In the genomic region with DNA sequence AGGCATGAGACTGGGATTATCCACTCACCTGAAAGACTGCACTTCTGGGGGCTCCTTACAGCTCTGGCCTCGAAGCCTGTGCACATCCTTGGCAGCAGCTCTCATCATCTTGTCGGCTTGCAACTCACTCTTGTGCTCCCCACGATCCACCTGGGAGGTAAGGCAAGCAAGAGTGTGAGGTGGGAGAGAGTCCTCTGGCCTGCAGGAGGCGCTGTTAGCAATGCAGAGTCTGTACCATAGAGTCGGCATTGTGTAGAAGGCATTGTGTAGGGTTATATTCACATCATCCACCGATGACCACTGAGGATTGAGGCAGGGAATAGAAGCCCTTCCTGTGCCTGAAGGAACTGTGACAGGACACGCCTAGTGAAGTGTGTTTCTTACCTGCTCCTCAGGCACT, we compare ENCODE assay signal across 13 mouse cellular contexts. TPM values are rescaled to one million over a fixed set of nuclear protein-coding genes. Genes with fewer than 3 reads are reported as not detected.
DNase-seq lines count a peak whose midpoint lies in the region; ATAC-seq and TF ChIP-seq lines count a peak whose summit lies in the region.
"Had no signal": no experiment of that assay in that cellular context is flagged by ENCODE, and none has a peak within 500 bp of the region (broad histone marks: within the 10 kb centered on the region; RNA-seq: fewer than 3 reads in every experiment).

No protein-coding gene starts in this region.

- WGBS in forebrain, postnatal 0 days, result 82% methylated on average over 7 of the region's 7 CpGs
- WGBS in forebrain, embryonic 16.5 days, result 84% methylated on average over 7 of the region's 7 CpGs
- WGBS in lung, adult 2 months, result 78% methylated on average over 7 of the region's 7 CpGs

- no peak overlapping the region for H3K4me3 ChIP-seq in forebrain, postnatal 0 days (ENCODE audit: low read depth, low read length)
- no peak overlapping the region for H3K4me3 ChIP-seq in forebrain, embryonic 16.5 days (replicated peaks; ENCODE audit: low read length)
- no peak overlapping the region for H3K4me3 ChIP-seq in lung, adult 2 months (replicated peaks; ENCODE audit: extremely low read depth, low read depth, low read length)
- no peak overlapping the region for H3K4me3 ChIP-seq in CH12.LX (replicated peaks in 1 of 3; ENCODE audit: low read depth in 2 of 3, low read length in 2 of 3, poor library complexity in 1 of 3)
- H3K4me3 ChIP-seq in embryonic fibroblast, embryonic 13.5 days (ENCODE audit: insufficient read depth, low read length), result no peak overlapping the region
- H3K4me3 ChIP-seq: erythroblast, embryonic 14.5 days; hindbrain, embryonic 15.5 days; stomach, embryonic 15.5 days had no signal

- dilution Hi-C loops in CH12.LX (cut with MboI; ENCODE audit: extremely low pct_ligation_motif_present, extremely low pct_unique_long_range_greater_than_20kb, low sequenced_read_pairs), result no loop called here

- no peaks in the 10 kb centered on the region for H3K27me3 ChIP-seq in forebrain, postnatal 0 days (ENCODE audit: insufficient read depth, low read length)
- H3K27me3 ChIP-seq in forebrain, embryonic 16.5 days (replicated peaks; ENCODE audit: control insufficient read depth, insufficient read depth, low read length), result no peaks in the 10 kb centered on the region
- no peaks in the 10 kb centered on the region for H3K27me3 ChIP-seq in CH12.LX (replicated peaks)
- H3K27me3 ChIP-seq: hindbrain, embryonic 15.5 days; stomach, embryonic 15.5 days had no signal

- no peak for TF ChIP-seq EP300 in CH12.LX (IDR thresholded peaks at IDR 0.05; ENCODE audit: low read length)

- in situ Hi-C loops in CH12.LX (cut with MboI; ENCODE audit: low pct_ligation_motif_present, low pct_unique_long_range_greater_than_20kb, low sequenced_read_pairs), result loop anchor here (10.0 to 25.0 kb wide), 2 partner anchors 145 to 1003 kb away; partner anchors contain the start of gene Spdl1

- TF ChIP-seq CTCF in forebrain, postnatal 0 days (IDR thresholded peaks at IDR 0.05; ENCODE audit: low read depth), result peak; percentile 59
- peak; percentile 27; the same call in 1 of the 2 replicates for TF ChIP-seq CTCF in lung, adult 2 months (IDR thresholded peaks at IDR 0.05; ENCODE audit: insufficient read depth, low read length)
- TF ChIP-seq CTCF in CH12.LX (conservative IDR thresholded peaks at IDR 0.05 in 1 of 2, IDR thresholded peaks at IDR 0.05 in 1 of 2; ENCODE audit: low read depth in 2 of 2, low read length in 2 of 2), result peak; percentile 61 to 62
- peak; percentile 28; the same call in 1 of the 2 replicates for TF ChIP-seq CTCF in embryonic fibroblast, embryonic 13.5 days (IDR thresholded peaks at IDR 0.05; ENCODE audit: borderline replicate concordance, insufficient read depth, low read length)

- no peak; the same call in 1 of the 2 replicates for TF ChIP-seq RAD21 in CH12.LX (IDR thresholded peaks at IDR 0.05; ENCODE audit: low read depth, low read length)

- ATAC-seq in forebrain, postnatal 0 days, result no peak
- ATAC-seq in forebrain, embryonic 16.5 days, result no peak
- no peak for ATAC-seq in granulocyte monocyte progenitor cell, adult 5-6 weeks (replicated peaks; ENCODE audit: poor library complexity, severe bottlenecking)

- intact Hi-C loops in gastrocnemius, postnatal 14 days (cut with DNase I; ENCODE audit: low total_unique reads), result no loop called here

- H3K79me2 ChIP-seq in CH12.LX (replicated peaks; ENCODE audit: control insufficient read depth, extremely low read depth, insufficient read depth, poor library complexity, severe bottlenecking), result no peaks in the 10 kb centered on the region

- no peak overlapping the region for H3K9ac ChIP-seq in forebrain, postnatal 0 days
- H3K9ac ChIP-seq in forebrain, embryonic 16.5 days (replicated peaks; ENCODE audit: low read depth, low read length), result no peak overlapping the region
- H3K9ac ChIP-seq in CH12.LX (ENCODE audit: insufficient read depth, low read depth), result no peak overlapping the region
- H3K9ac ChIP-seq: hindbrain, embryonic 15.5 days; stomach, embryonic 15.5 days had no signal

- H3K36me3 ChIP-seq in forebrain, postnatal 0 days (ENCODE audit: insufficient read depth), result peaks cover 21% of the 10 kb centered on the region
- peaks cover 5% of the 10 kb centered on the region; the same call in 1 of the 2 replicates for H3K36me3 ChIP-seq in forebrain, embryonic 16.5 days (ENCODE audit: control insufficient read depth, insufficient read depth)
- H3K36me3 ChIP-seq in CH12.LX (replicated peaks in 1 of 2; ENCODE audit: control insufficient read depth in 1 of 2, insufficient read depth in 1 of 2, low read length in 1 of 2), result peaks cover 0 to 35% of the 10 kb centered on the region in 2 experiments
- H3K36me3 ChIP-seq: stomach, embryonic 15.5 days had no signal

- H3K9me3 ChIP-seq in forebrain, postnatal 0 days (ENCODE audit: low read length), result no peaks in the 10 kb centered on the region
- no peaks in the 10 kb centered on the region for H3K9me3 ChIP-seq in forebrain, embryonic 16.5 days (ENCODE audit: control insufficient read depth, low read length)
- no peaks in the 10 kb centered on the region for H3K9me3 ChIP-seq in CH12.LX (replicated peaks; ENCODE audit: low read length)
- H3K9me3 ChIP-seq: hindbrain, embryonic 15.5 days; stomach, embryonic 15.5 days had no signal

- no peaks in the 10 kb centered on the region for H3K4me1 ChIP-seq in forebrain, postnatal 0 days (ENCODE audit: insufficient read depth)
- no peaks in the 10 kb centered on the region for H3K4me1 ChIP-seq in forebrain, embryonic 16.5 days (replicated peaks; ENCODE audit: control insufficient read depth, insufficient read depth, low read length)
- 0 out of 2 replicates have a peak, but pooled peaks cover 2% of the 10 kb centered on the region for H3K4me1 ChIP-seq in lung, adult 2 months (ENCODE audit: control insufficient read depth, insufficient read depth, low read length)
- H3K4me1 ChIP-seq in CH12.LX (ENCODE audit: control insufficient read depth in 1 of 2, insufficient read depth in 2 of 2), result peaks cover 10 to 27% of the 10 kb centered on the region in 2 experiments
- peaks cover 8% of the 10 kb centered on the region for H3K4me1 ChIP-seq in embryonic fibroblast, embryonic 13.5 days (ENCODE audit: control insufficient read depth, insufficient read depth, low read length)
- H3K4me1 ChIP-seq: stomach, embryonic 15.5 days had no signal

- no peak for DNase-seq in forebrain, postnatal 0 days
- DNase-seq in lung, adult 2 months, result no peak
- no peak for DNase-seq in lung, postnatal 14 days
- peak; percentile 41 for DNase-seq in CH12.LX (ENCODE audit: extremely low read depth)
- DNase-seq in gastrocnemius, postnatal 14 days, result no peak
- DNase-seq: gastrocnemius, postnatal 25 days; lung, postnatal 4 days had no signal

- H3K4me2 ChIP-seq in forebrain, postnatal 0 days (ENCODE audit: low read depth), result no peak overlapping the region
- H3K4me2 ChIP-seq in forebrain, embryonic 16.5 days (ENCODE audit: low read length), result no peak overlapping the region
- no peak overlapping the region for H3K4me2 ChIP-seq in CH12.LX (ENCODE audit: insufficient read depth, low read depth, poor library complexity, severe bottlenecking)
- H3K4me2 ChIP-seq: hindbrain, embryonic 15.5 days; stomach, embryonic 15.5 days had no signal

- no peak for TF ChIP-seq POLR2A in lung, adult 2 months (IDR thresholded peaks at IDR 0.05; ENCODE audit: borderline replicate concordance, extremely low read depth, low read depth, low read length)
- no peak for TF ChIP-seq POLR2A in CH12.LX (IDR thresholded peaks at IDR 0.05; ENCODE audit: low read depth, low read length)
- no peak for TF ChIP-seq POLR2A in embryonic fibroblast, embryonic 13.5 days (IDR thresholded peaks at IDR 0.05; ENCODE audit: low read depth, low read length)

- no peak overlapping the region for H3K27ac ChIP-seq in forebrain, postnatal 0 days (ENCODE audit: low read depth, low read length)
- no peak overlapping the region for H3K27ac ChIP-seq in forebrain, embryonic 16.5 days (ENCODE audit: low read length)
- H3K27ac ChIP-seq in CH12.LX (ENCODE audit: insufficient read depth, low read depth), result no peak overlapping the region
- H3K27ac ChIP-seq in embryonic fibroblast, embryonic 13.5 days (ENCODE audit: insufficient read depth, low read length), result no peak overlapping the region
- H3K27ac ChIP-seq: hindbrain, embryonic 15.5 days; stomach, embryonic 15.5 days had no signal

TF ChIP-seq in CH12.LX, 34 proteins besides CTCF, POLR2A, EP300 and RAD21:
- TF ChIP-seq JUN (IDR thresholded peaks at IDR 0.05; ENCODE audit: insufficient read depth, low read depth, low read length), result no peak
- TF ChIP-seq SMC3 (IDR thresholded peaks at IDR 0.05; ENCODE audit: low read depth, low read length), result peak; percentile 32; the same call in 1 of the 2 replicates
- TF ChIP-seq BHLHE40 (IDR thresholded peaks at IDR 0.05; ENCODE audit: low read depth, low read length), result no peak

RNA-seq across cellular contexts. Expression of gene Rars, which starts 6.0 kb away (rescaled TPM):
- 37.8 and 56.6 TPM in 2 replicates for total RNA-seq in forebrain, postnatal 0 days (2014; rRNA removed)
- 66.1 and 66.4 TPM in 2 replicates for polyA plus RNA-seq in forebrain, postnatal 0 days (2015; fragmentation: Nextera tagmentation; extraction: Ambion mirVana)
- polyA plus RNA-seq in forebrain, embryonic 16.5 days (2015; fragmentation: Nextera tagmentation; extraction: Ambion mirVana), result 73.1 and 76.2 TPM in 2 replicates
- 6.2 and 12.3 TPM in 2 replicates for polyA plus RNA-seq in lung, adult 2 months (2012; rRNA removed)
- 169 and 207 TPM in 2 replicates for total RNA-seq in CH12.LX (2012; rRNA removed)
- total RNA-seq in CH12.LX (2014; rRNA removed), result 280 and 301 TPM in 2 replicates
- 328 and 338 TPM in 2 replicates for polyA plus RNA-seq in CH12.LX (2012; ENCODE audit: insufficient read length, low read depth)
- 159 and 181 TPM in 2 replicates for polyA plus RNA-seq in embryonic fibroblast, embryonic 13.5 days (2011; ENCODE audit: insufficient read length, low read depth, missing spikeins)
- 10 to 100 TPM; 47.8 to 56.6 TPM for total RNA-seq in gastrocnemius, postnatal 14 days (2021)
- 111 and 133 TPM in 2 replicates for total RNA-seq in granulocyte monocyte progenitor cell, adult 5-6 weeks (2014; fragmentation: Nextera tagmentation)
- total RNA-seq in granulocyte monocyte progenitor cell, adult 5-6 weeks (2017), result 120 and 124 TPM in 2 replicates

RNA-seq across cellular contexts. Expression of gene Fbll1, which starts 41.6 kb away (rescaled TPM):
- total RNA-seq in forebrain, postnatal 0 days (2014; rRNA removed), result 51.2 and 72.6 TPM in 2 replicates
- 32.9 and 35.4 TPM in 2 replicates for polyA plus RNA-seq in forebrain, postnatal 0 days (2015; fragmentation: Nextera tagmentation; extraction: Ambion mirVana)
- polyA plus RNA-seq in forebrain, embryonic 16.5 days (2015; fragmentation: Nextera tagmentation; extraction: Ambion mirVana), result 13.1 and 15.6 TPM in 2 replicates
- polyA plus RNA-seq in lung, adult 2 months (2012; rRNA removed), result not detected in 2 replicates
- total RNA-seq in CH12.LX (2012; rRNA removed), result not detected in 2 replicates
- total RNA-seq in CH12.LX (2014; rRNA removed), result not detected in 2 replicates
- not detected in 2 replicates for polyA plus RNA-seq in CH12.LX (2012; ENCODE audit: insufficient read length, low read depth)
- not detected in 2 replicates for polyA plus RNA-seq in embryonic fibroblast, embryonic 13.5 days (2011; ENCODE audit: insufficient read length, low read depth, missing spikeins)
- not detected for total RNA-seq in gastrocnemius, postnatal 14 days (2021)
- not detected in 2 replicates for total RNA-seq in granulocyte monocyte progenitor cell, adult 5-6 weeks (2014; fragmentation: Nextera tagmentation)
- not detected in 2 replicates for total RNA-seq in granulocyte monocyte progenitor cell, adult 5-6 weeks (2017)
- total RNA-seq: gastrocnemius, postnatal 25 days had no signal
- polyA plus RNA-seq: erythroblast, embryonic 14.5 days had no signal

Comparison
In these comparisons a context has a peak if more than half of its experiments do, and no peak if none do; other contexts are left out.
1. RNA of gene Fbll1, which starts 41.6 kb away (polyA plus RNA-seq): 32.9 to 35.4 TPM in forebrain, postnatal 0 days and 13.1 to 15.6 TPM in forebrain, embryonic 16.5 days; not detected in CH12.LX, not detected in lung, adult 2 months and not detected in embryonic fibroblast, embryonic 13.5 days; every median in the first group is over 10 times any median in the second.
2. Peak in every context shown above with its lines, with median percentiles within 50 percentile points of each other: CTCF ChIP-seq.